In the genomic region with DNA sequence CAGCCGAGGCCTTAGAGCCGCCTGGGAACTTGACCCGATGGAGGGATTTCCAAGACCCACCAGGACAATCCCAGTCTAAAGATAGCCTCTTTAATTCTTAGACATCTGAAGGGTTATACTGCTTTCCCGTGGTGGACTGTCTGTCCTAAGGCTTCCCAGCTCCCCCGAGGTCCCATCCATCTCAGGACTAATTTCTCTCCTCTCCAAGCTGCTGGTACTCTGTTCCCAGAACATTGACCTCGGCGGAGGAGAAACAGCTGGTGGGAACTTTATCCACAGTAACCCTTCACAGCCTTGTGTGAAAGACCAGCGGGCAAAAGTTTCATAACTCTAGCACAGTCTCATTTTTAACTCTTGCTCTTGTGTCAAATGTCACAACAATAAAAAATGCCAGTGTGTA, we compare ENCODE assay signal across 11 mouse cellular contexts. TPM values are rescaled to one million over a fixed set of nuclear protein-coding genes. Genes with fewer than 3 reads are reported as not detected.
DNase-seq lines count a peak whose midpoint lies in the region; ATAC-seq lines count a peak whose summit lies in the region.
"Had no signal": no experiment of that assay in that cellular context is flagged by ENCODE, and none has a peak within 500 bp of the region (broad histone marks: within the 10 kb centered on the region; RNA-seq: fewer than 3 reads in every experiment).

No protein-coding gene starts in this region.

- no peak for ATAC-seq in embryonic facial prominence, embryonic 14.5 days (ENCODE audit: low read depth)
- no peak for ATAC-seq in embryonic facial prominence, embryonic 15.5 days (ENCODE audit: insufficient number of reproducible peaks, low FRiP score, low TSS enrichment, low read depth)
- ATAC-seq in kidney, embryonic 14.5 days (ENCODE audit: low FRiP score, low TSS enrichment) = peak; percentile 48; the same call in 1 of the 2 replicates

- H3K27ac ChIP-seq in embryonic facial prominence, embryonic 14.5 days (replicated peaks; ENCODE audit: low read depth, low read length) = no peak overlapping the region
- H3K27ac ChIP-seq in embryonic facial prominence, embryonic 10.5 days (replicated peaks) = no peak overlapping the region
- 0 out of 2 replicates have a peak overlapping the region, but pooled peaks have one; percentile 3 for H3K27ac ChIP-seq in embryonic facial prominence, embryonic 15.5 days (replicated peaks)
- 0 out of 2 replicates have a peak overlapping the region, but pooled peaks have one; percentile 10 for H3K27ac ChIP-seq in kidney, embryonic 14.5 days (ENCODE audit: low read depth, low read length)
- H3K27ac ChIP-seq: neural tube, embryonic 12.5 days had no signal

- 50% methylated on average over 8 of the region's 8 CpGs for WGBS in embryonic facial prominence, embryonic 14.5 days
- WGBS in embryonic facial prominence, embryonic 10.5 days = 66% methylated on average over 8 of the region's 8 CpGs
- WGBS in embryonic facial prominence, embryonic 15.5 days = 52% methylated on average over 8 of the region's 8 CpGs
- 25% methylated on average over 8 of the region's 8 CpGs for WGBS in kidney, embryonic 14.5 days

- H3K27me3 ChIP-seq in embryonic facial prominence, embryonic 14.5 days (replicated peaks; ENCODE audit: control insufficient read depth, insufficient read depth, low read length) = no peaks in the 10 kb centered on the region
- H3K27me3 ChIP-seq in embryonic facial prominence, embryonic 10.5 days (replicated peaks; ENCODE audit: low read depth, poor library complexity, severe bottlenecking) = no peaks in the 10 kb centered on the region
- H3K27me3 ChIP-seq in embryonic facial prominence, embryonic 15.5 days = no peaks in the 10 kb centered on the region
- H3K27me3 ChIP-seq in kidney, embryonic 14.5 days (ENCODE audit: control insufficient read depth, insufficient read depth, low read length) = no peaks in the 10 kb centered on the region
- H3K27me3 ChIP-seq: megakaryocyte, embryonic 14.5 days; neural tube, embryonic 12.5 days had no signal

- no peak overlapping the region for H3K9ac ChIP-seq in embryonic facial prominence, embryonic 14.5 days (ENCODE audit: low read depth, low read length)
- no peak overlapping the region for H3K9ac ChIP-seq in embryonic facial prominence, embryonic 15.5 days
- H3K9ac ChIP-seq in kidney, embryonic 14.5 days (ENCODE audit: low read depth, low read length) = no peak overlapping the region
- H3K9ac ChIP-seq: neural tube, embryonic 12.5 days had no signal

- peaks cover 12% of the 10 kb centered on the region for H3K4me1 ChIP-seq in embryonic facial prominence, embryonic 14.5 days (ENCODE audit: control insufficient read depth, insufficient read depth, low read length)
- peaks cover 15% of the 10 kb centered on the region for H3K4me1 ChIP-seq in embryonic facial prominence, embryonic 10.5 days
- peaks cover 19% of the 10 kb centered on the region for H3K4me1 ChIP-seq in embryonic facial prominence, embryonic 15.5 days
- H3K4me1 ChIP-seq in kidney, embryonic 14.5 days (ENCODE audit: control insufficient read depth, insufficient read depth, low read length) = peaks cover 17% of the 10 kb centered on the region; the same call in 1 of the 2 replicates
- H3K4me1 ChIP-seq: neural tube, embryonic 12.5 days had no signal

- DNase-seq in embryonic facial prominence, embryonic 14.5 days (ENCODE audit: low spot score) = peak; percentile 14
- DNase-seq in embryonic facial prominence, embryonic 10.5 days (ENCODE audit: low spot score) = no peak
- DNase-seq in lung, postnatal 14 days = peak; percentile 52
- DNase-seq in layer of hippocampus, adult 18-20 months (ENCODE audit: low spot score in 2 of 2) = no peak
- no peak for DNase-seq in urinary bladder, adult 2 months (ENCODE audit: low spot score)
- DNase-seq in spleen, postnatal 36 days (ENCODE audit: low spot score in 2 of 2) = no peak
- DNase-seq: cerebellum, postnatal 10 days had no signal

- H3K36me3 ChIP-seq in embryonic facial prominence, embryonic 14.5 days (ENCODE audit: control insufficient read depth, insufficient read depth, low read length) = peaks cover 18% of the 10 kb centered on the region
- peaks cover 24% of the 10 kb centered on the region for H3K36me3 ChIP-seq in embryonic facial prominence, embryonic 10.5 days (replicated peaks)
- peaks cover 4% of the 10 kb centered on the region for H3K36me3 ChIP-seq in embryonic facial prominence, embryonic 15.5 days
- H3K36me3 ChIP-seq in kidney, embryonic 14.5 days (ENCODE audit: control insufficient read depth, insufficient read depth, low read length) = peaks cover 6% of the 10 kb centered on the region; the same call in 1 of the 2 replicates

- H3K9me3 ChIP-seq in embryonic facial prominence, embryonic 14.5 days (ENCODE audit: control insufficient read depth, low read length) = no peaks in the 10 kb centered on the region
- H3K9me3 ChIP-seq in embryonic facial prominence, embryonic 10.5 days = no peaks in the 10 kb centered on the region
- H3K9me3 ChIP-seq in embryonic facial prominence, embryonic 15.5 days (replicated peaks) = no peaks in the 10 kb centered on the region
- no peaks in the 10 kb centered on the region for H3K9me3 ChIP-seq in kidney, embryonic 14.5 days (ENCODE audit: control insufficient read depth, low read length)
- H3K9me3 ChIP-seq: megakaryocyte, embryonic 14.5 days; neural tube, embryonic 12.5 days had no signal

- no peak overlapping the region for H3K4me2 ChIP-seq in embryonic facial prominence, embryonic 14.5 days (ENCODE audit: low read depth, low read length)
- no peak overlapping the region for H3K4me2 ChIP-seq in embryonic facial prominence, embryonic 15.5 days (replicated peaks)
- no peak overlapping the region for H3K4me2 ChIP-seq in kidney, embryonic 14.5 days (replicated peaks; ENCODE audit: low read depth, low read length)
- H3K4me2 ChIP-seq: neural tube, embryonic 12.5 days had no signal

- no peak overlapping the region for H3K4me3 ChIP-seq in embryonic facial prominence, embryonic 14.5 days (ENCODE audit: low read depth, low read length)
- no peak overlapping the region for H3K4me3 ChIP-seq in embryonic facial prominence, embryonic 10.5 days
- H3K4me3 ChIP-seq in embryonic facial prominence, embryonic 15.5 days (replicated peaks) = no peak overlapping the region
- no peak overlapping the region for H3K4me3 ChIP-seq in kidney, embryonic 14.5 days (ENCODE audit: low read length)
- H3K4me3 ChIP-seq: megakaryocyte, embryonic 14.5 days; neural tube, embryonic 12.5 days had no signal

RNA-seq across cellular contexts. Expression of a gene that starts 25.1 kb away (rescaled TPM):
- polyA plus RNA-seq in embryonic facial prominence, embryonic 14.5 days (2014; fragmentation: Nextera tagmentation; extraction: Ambion mirVana) = 35.0 and 40.0 TPM in 2 replicates
- polyA plus RNA-seq in embryonic facial prominence, embryonic 10.5 days (2016; fragmentation: Nextera tagmentation; extraction: Ambion mirVana) = 63.7 and 65.3 TPM in 2 replicates
- polyA plus RNA-seq in embryonic facial prominence, embryonic 15.5 days (2015; fragmentation: Nextera tagmentation; extraction: Ambion mirVana) = 38.3 and 39.0 TPM in 2 replicates
- 30.2 and 48.6 TPM in 2 replicates for polyA plus RNA-seq in kidney, embryonic 14.5 days (2014; fragmentation: Nextera tagmentation; extraction: Ambion mirVana)
- 10 to 100 TPM; 13.5 to 17.3 TPM for total RNA-seq in layer of hippocampus, adult 18-20 months (2021)
- 3.4 and 5.4 TPM in 2 replicates for polyA plus RNA-seq in urinary bladder, adult 2 months (2012; rRNA removed)

Comparison
In these comparisons a context has a peak if more than half of its experiments do, and no peak if none do; other contexts are left out.
1. DNase-seq: peak in embryonic facial prominence, embryonic 14.5 days (single experiment) and lung, postnatal 14 days (single experiment); none in embryonic facial prominence, embryonic 10.5 days (single experiment), layer of hippocampus, adult 18-20 months (0 of 2), urinary bladder, adult 2 months (single experiment) and spleen, postnatal 36 days (0 of 2).
2. H3K27ac ChIP-seq: peak in embryonic facial prominence, embryonic 15.5 days (single experiment) and kidney, embryonic 14.5 days (single experiment); none in embryonic facial prominence, embryonic 14.5 days (single experiment) and embryonic facial prominence, embryonic 10.5 days (single experiment).